Mouse (Mus musculus) midbrain, embryonic 11.5 days (tissue): ENCODE measurements around the gene Stx12. TPM values are rescaled to one million over a fixed set of nuclear protein-coding genes. Genes with fewer than 3 reads are reported as not detected.

Source experiments
- ATAC-seq: fragments of 200-750 bp; cut with Nextera tagmentation; 2 replicates; pipeline ENCODE4 v1.8.0; 2017; ENCODE audit warnings: moderate TSS enrichment, moderate library complexity; ENCODE audit not compliant: low FRiP score
- DNase-seq: peaks from one replicate; pipeline ENCODE4 v3.0.0; 2015; ENCODE audit warnings: low spot score; ENCODE audit errors: missing footprints
- H3K27ac ChIP-seq: fragments of 300-500 bp; sonication (generic); 2 replicates; pipeline ENCODE4 v1.5.1; 2014; ENCODE audit warnings: low read depth, low read length
- H3K27me3 ChIP-seq: fragments of 300-500 bp; sonication (generic); 2 replicates; pipeline ENCODE4 v1.6.1; 2014; ENCODE audit warnings: mild to moderate bottlenecking, low read length, moderate library complexity, mixed read lengths; ENCODE audit not compliant: control insufficient read depth, insufficient read depth
- H3K36me3 ChIP-seq: fragments of 300-500 bp; sonication (generic); 2 replicates; pipeline ENCODE4 v1.6.1; 2014; ENCODE audit warnings: mild to moderate bottlenecking, low read length, moderate library complexity, mixed read lengths; ENCODE audit not compliant: control insufficient read depth, insufficient read depth
- H3K4me1 ChIP-seq: fragments of 300-500 bp; sonication (generic); 2 replicates; pipeline ENCODE4 v1.6.1; 2014; ENCODE audit warnings: low read length; ENCODE audit not compliant: control insufficient read depth, insufficient read depth
- H3K4me2 ChIP-seq: fragments of 300-500 bp; sonication (generic); 2 replicates; pipeline ENCODE4 v1.6.1; 2014; ENCODE audit warnings: mild to moderate bottlenecking, moderate library complexity
- H3K4me3 ChIP-seq: fragments of 300-500 bp; sonication (generic); 2 replicates; pipeline ENCODE4 v1.5.1; 2014; ENCODE audit warnings: low read depth, low read length
- H3K9ac ChIP-seq: fragments of 300-500 bp; sonication (generic); 2 replicates; pipeline ENCODE4 v1.6.1; 2014; ENCODE audit warnings: low read length
- H3K9me3 ChIP-seq: fragments of 300-500 bp; sonication (generic); 2 replicates; pipeline ENCODE4 v1.6.1; 2016; ENCODE audit warnings: low read length; ENCODE audit not compliant: control insufficient read depth
- WGBS: fragments of 180-500 bp; shearing (Covaris S2); extraction: QIAGEN DNeasy Blood & Tissue Kit; methylation state at CpG from one replicate; pipeline ENCODE4 v1.1.7; 2014; 5-methylcytosine and 5-hydroxymethylcytosine counted together
- polyA plus RNA-seq: library from polyadenylated mRNA; unstranded; fragments of >200 nt; fragmentation: Nextera tagmentation; extraction: Ambion mirVana; gene quantifications from 2 replicates; pipeline ENCODE4 v1.2.1, GENCODE M21; 2014

Stx12 gene
- polyA plus RNA-seq, 1 experiment from 2014 or later, result 96.4 TPM

GRCm38 (mm10) chr4:132873481-132874362 lies 10.6 kb downstream of the Stx12 start:
- no peak for ATAC-seq
- WGBS, result 94% methylated on average over 11 of the region's 11 CpGs
- Histone ChIP-seq H3K27ac (no peak overlapping the region), H3K9ac (no peak overlapping the region), H3K9me3 (no peaks in the 10 kb centered on the region), H3K36me3 (peaks cover 4% of the 10 kb centered on the region; the same call in 1 of the 2 replicates), H3K4me2 (no peak overlapping the region), H3K27me3 (no peaks in the 10 kb centered on the region), H3K4me1 (no peaks in the 10 kb centered on the region), H3K4me3 (no peak overlapping the region)
- DNase-seq, result no peak

DNA sequence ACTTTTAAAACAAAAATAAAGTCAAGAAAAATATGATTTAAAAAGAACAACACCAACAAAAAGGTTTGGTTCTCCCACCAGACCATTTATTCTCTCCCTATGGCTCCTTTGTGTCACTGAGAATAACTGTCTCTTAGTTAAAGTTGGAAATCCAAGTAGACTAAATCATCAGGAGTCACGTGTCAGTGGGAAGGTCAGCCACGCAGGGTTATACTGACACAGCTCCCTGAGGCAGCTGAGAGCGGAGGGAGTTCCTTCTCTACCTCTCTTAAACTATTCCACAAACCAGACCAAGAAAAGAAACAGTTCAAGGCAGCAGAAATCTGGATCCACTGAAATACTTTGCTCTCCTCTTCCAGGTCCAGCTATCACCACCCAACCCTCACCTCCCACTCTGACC lies 13.2 kb downstream of the Stx12 start:
- WGBS, result 94% methylated on average over 3 of the region's 3 CpGs
- no peak for ATAC-seq
- Histone ChIP-seq H3K4me2 (no peak overlapping the region), H3K4me1 (no peaks in the 10 kb centered on the region), H3K27me3 (no peaks in the 10 kb centered on the region), H3K9me3 (no peaks in the 10 kb centered on the region), H3K36me3 (peaks cover 14% of the 10 kb centered on the region), H3K4me3 (no peak overlapping the region), H3K27ac (no peak overlapping the region), H3K9ac (no peak overlapping the region)
- no peak for DNase-seq

DNA sequence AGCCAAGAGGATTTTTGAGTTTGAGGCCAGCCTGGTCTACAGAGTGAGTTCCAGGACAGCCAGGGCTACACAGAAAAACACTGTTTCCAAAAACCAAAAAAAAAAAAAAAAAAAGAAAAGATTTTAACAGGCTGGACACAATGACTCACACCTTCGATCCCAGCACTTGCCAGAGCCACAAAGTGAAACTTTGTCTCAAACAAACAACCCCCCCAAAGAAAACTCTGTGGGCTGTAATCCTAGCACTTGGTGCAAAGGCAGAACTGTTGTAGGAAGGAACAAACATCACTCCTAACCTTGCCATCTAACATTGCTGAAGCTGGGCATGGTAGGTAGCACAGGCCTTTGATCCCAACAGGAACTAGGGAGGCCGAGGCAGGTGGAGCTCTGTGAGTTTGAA lies 19.5 kb downstream of the Stx12 start:
- DNase-seq (no peak), ATAC-seq (no peak)
- peaks cover 14% of the 10 kb centered on the region for H3K36me3 ChIP-seq
- H3K9ac ChIP-seq, result no peak overlapping the region
- no peak overlapping the region for H3K4me3 ChIP-seq
- 95% methylated on average over 2 of the region's 2 CpGs for WGBS
- no peaks in the 10 kb centered on the region for H3K4me1 ChIP-seq
- H3K27me3 ChIP-seq, result no peaks in the 10 kb centered on the region
- no peak overlapping the region for H3K4me2 ChIP-seq
- no peak overlapping the region for H3K27ac ChIP-seq
- no peaks in the 10 kb centered on the region for H3K9me3 ChIP-seq

GRCm38 (mm10) chr4:132863012-132863411 lies 21.3 kb downstream of the Stx12 start:
- no peak overlapping the region for H3K4me3 ChIP-seq
- whole genome bisulfite sequencing, result 93% methylated on average over 13 of the region's 13 CpGs
- no peak for ATAC-seq

DNA sequence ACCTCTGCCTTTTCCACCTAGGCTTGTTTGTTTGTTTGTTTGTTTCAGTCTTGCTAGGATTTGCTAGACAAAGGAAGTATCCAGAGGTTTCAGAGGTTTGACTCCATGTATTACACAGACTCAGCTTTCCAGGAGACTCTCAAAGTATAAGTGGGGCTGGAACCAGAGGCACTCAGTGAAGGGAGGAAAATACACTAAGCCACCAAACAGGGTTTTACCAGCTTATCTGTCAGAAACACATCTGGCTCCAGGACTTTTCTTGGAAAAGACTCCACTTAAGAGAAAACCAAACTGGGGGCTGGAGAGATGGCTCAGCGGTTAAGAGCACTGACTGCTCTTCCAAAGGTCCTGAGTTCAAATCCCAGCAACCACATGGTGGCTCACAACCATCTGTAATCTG lies 23.4 kb downstream of the Stx12 start:
- DNase-seq, result no peak
- H3K4me1 ChIP-seq, result no peaks in the 10 kb centered on the region
- H3K4me2 ChIP-seq, result no peak overlapping the region
- peaks cover 19% of the 10 kb centered on the region for H3K36me3 ChIP-seq
- H3K4me3 ChIP-seq, result no peak overlapping the region
- 92% methylated on average over 1 of the region's 1 CpGs for WGBS
- H3K9me3 ChIP-seq, result no peaks in the 10 kb centered on the region
- H3K27me3 ChIP-seq, result no peaks in the 10 kb centered on the region
- no peak overlapping the region for H3K9ac ChIP-seq
- no peak for ATAC-seq
- no peak overlapping the region for H3K27ac ChIP-seq

More at GRCm38 (mm10) chr4:132863012-132863411, 21.3 kb downstream of the Stx12 start:
- Histone ChIP-seq H3K9me3 (no peaks in the 10 kb centered on the region), H3K4me2 (no peak overlapping the region), H3K27ac (no peak overlapping the region), H3K27me3 (no peaks in the 10 kb centered on the region), H3K36me3 (peaks cover 13% of the 10 kb centered on the region), H3K4me1 (no peaks in the 10 kb centered on the region), H3K9ac (no peak overlapping the region)
- no peak for DNase-seq

GRCm38 (mm10) chr4:132843705-132844071 lies 40.6 kb downstream of the Stx12 start:
- no peaks in the 10 kb centered on the region for H3K27me3 ChIP-seq
- DNase-seq, result no peak

DNA sequence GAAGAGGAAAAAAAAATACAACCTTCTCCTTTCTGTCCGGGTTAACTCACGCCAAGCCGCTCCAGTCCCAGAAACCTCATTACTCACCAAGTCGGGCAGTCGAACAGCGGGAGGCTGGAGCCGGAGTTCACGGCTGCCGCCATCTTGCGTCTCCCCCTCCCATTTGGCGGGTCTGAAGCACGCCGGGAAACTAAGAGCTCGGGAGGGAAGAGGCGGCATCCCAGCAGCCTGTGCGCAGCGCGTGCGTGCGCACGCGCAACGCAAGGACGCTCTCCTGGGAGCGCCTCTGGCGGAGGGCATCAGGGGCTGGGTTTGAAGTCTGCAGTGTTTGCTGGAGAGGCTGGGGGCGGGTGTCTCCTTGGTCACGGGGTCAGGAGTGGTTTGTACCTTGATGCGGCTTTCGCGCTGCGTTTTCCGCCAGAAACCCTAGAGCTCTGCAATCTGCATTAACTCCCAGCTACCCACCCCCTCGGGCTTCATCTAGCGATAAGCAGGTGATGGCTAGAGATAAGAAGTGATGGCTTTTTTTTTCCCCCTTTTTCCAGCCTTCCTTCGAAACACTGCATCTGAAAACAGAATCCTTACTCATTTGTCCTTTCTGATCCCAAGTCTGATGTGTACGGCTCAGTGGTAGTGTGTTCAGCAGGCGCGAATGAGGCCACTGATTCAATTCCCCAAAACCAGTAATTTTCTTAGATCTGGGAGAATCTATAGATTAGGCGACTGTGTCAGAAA lies 41.2 kb downstream of the Stx12 start, which contains the start of gene Ppp1r8:
Gene Ppp1r8 (minus strand): TSS at position 200 of the 735 bp plus-strand sequence.
- Histone ChIP-seq H3K36me3 (peaks cover 10% of the 10 kb centered on the region), H3K9me3 (no peaks in the 10 kb centered on the region), H3K27ac (peak within 1 kb of the TSS; percentile 62), H3K4me1 (peaks cover 7% of the 10 kb centered on the region; the same call in 1 of the 2 replicates), H3K27me3 (no peaks in the 10 kb centered on the region), H3K4me2 (peak within 1 kb of the TSS; percentile 72), H3K4me3 (peak within 1 kb of the TSS; percentile 92), H3K9ac (peak within 1 kb of the TSS; percentile 96)
- under 1% methylated on average over 40 of the region's 40 CpGs for WGBS
- DNase-seq (peak; percentile 97), ATAC-seq (peak; percentile 100)

More at GRCm38 (mm10) chr4:132843705-132844071, 40.6 kb downstream of the Stx12 start:
- peak overlapping the region; percentile 57 for H3K4me2 ChIP-seq
- H3K36me3 ChIP-seq, result peaks cover 5% of the 10 kb centered on the region
- peak overlapping the region; percentile 96 for H3K9ac ChIP-seq
- H3K4me3 ChIP-seq, result peak overlapping the region; percentile 92; the same call in 1 of the 2 replicates
- WGBS, result 84% methylated on average over 1 of the region's 1 CpGs
- H3K27ac ChIP-seq, result peak overlapping the region; percentile 62
- peaks cover 7% of the 10 kb centered on the region; the same call in 1 of the 2 replicates for H3K4me1 ChIP-seq
- ATAC-seq, result no peak
- H3K9me3 ChIP-seq, result no peaks in the 10 kb centered on the region

DNA sequence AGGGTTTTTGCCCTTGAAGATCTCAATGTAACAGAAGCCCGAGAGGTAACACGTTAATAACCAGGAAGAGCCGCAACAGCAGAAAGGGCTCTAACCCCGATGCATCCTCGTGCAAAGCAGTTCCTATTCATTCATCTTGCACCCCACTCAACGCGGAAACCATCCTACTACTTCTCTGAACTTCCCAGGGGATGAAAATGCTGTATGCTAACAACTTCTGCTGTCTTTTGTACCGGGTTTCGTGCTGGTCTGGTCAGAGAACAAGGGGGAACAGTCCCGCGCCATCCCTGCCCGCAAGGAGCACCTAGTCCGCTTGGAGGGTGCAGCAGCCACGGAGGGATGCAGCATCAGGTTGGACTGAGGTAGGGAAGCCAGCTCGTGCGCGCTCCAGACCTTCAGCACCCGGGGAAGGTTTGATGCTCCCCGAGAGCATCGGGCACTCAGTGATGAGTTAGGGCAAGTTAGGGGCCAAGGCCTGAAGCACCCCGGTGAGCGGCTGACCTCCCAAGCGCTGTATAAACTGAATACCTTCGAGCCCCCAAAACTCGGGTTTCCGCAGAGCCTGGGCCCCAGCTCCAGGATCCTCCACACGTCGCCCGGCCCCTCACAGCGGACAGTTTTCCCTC lies 41.9 kb downstream of the Stx12 start:
- peak; percentile 48; the same call in 1 of the 2 replicates for ATAC-seq
- peak overlapping the region; percentile 96 for H3K9ac ChIP-seq
- H3K27me3 ChIP-seq, result no peaks in the 10 kb centered on the region

More for the DNA sequence above, 41.9 kb downstream of the Stx12 start:
- WGBS, result under 1% methylated on average over 30 of the region's 30 CpGs
- DNase-seq, result peak; percentile 95
- Histone ChIP-seq H3K4me2 (peak overlapping the region; percentile 72), H3K4me1 (peaks cover 7% of the 10 kb centered on the region; the same call in 1 of the 2 replicates), H3K4me3 (peak overlapping the region; percentile 92), H3K9me3 (no peaks in the 10 kb centered on the region), H3K27ac (peak overlapping the region; percentile 55), H3K36me3 (peaks cover 13% of the 10 kb centered on the region)
